Mouse (Mus musculus) G1E (cell line): ENCODE results near the gene Itga10. TPM values are rescaled to one million over a fixed set of nuclear protein-coding genes. Genes with fewer than 3 reads are reported as not detected.

Experiments used
- ATAC-seq: 2 replicates; pipeline ENCODE4 v1.8.0; 2016; ENCODE audit warnings: mild to moderate bottlenecking; ENCODE audit not compliant: insufficient number of reproducible peaks, poor library complexity, low FRiP score, severe bottlenecking; ENCODE audit errors: extremely low read depth
- DNase-seq: peaks from one replicate; pipeline ENCODE4 v3.0.0; 2012; ENCODE audit warnings: low spot score
- H3K27me3 ChIP-seq: 2 replicates; pipeline ENCODE4 v1.6.1; 2012; ENCODE audit warnings: mild to moderate bottlenecking, low read length, inconsistent platforms; ENCODE audit not compliant: insufficient read depth
- H3K36me3 ChIP-seq: replicated peaks from 2 replicates; pipeline ENCODE3; 2012; ENCODE audit warnings: mild to moderate bottlenecking, inconsistent platforms
- H3K4me1 ChIP-seq: 2 replicates; pipeline ENCODE4 v1.6.1; 2012; ENCODE audit warnings: low read depth, low read length, inconsistent platforms, mixed read lengths; ENCODE audit not compliant: insufficient read depth
- H3K4me3 ChIP-seq: 2 replicates; pipeline ENCODE4 v1.5.1; 2012; ENCODE audit warnings: low read depth, mild to moderate bottlenecking, inconsistent platforms, low read length, moderate library complexity, mixed read lengths
- H3K9me3 ChIP-seq: replicated peaks from 2 replicates; pipeline ENCODE4 v1.6.1; 2012; ENCODE audit warnings: inconsistent platforms
- CTCF ChIP-seq: IDR thresholded peaks from 2 replicates; pipeline ENCODE4 v1.5.1; 2012; ENCODE audit warnings: low read depth, low read length, inconsistent platforms, mixed read lengths
- GATA1 ChIP-seq: IDR thresholded peaks from 2 replicates; pipeline ENCODE4 v1.6.1; 2012; ENCODE audit warnings: borderline replicate concordance, low read length, inconsistent platforms, mixed read lengths
- GATA2 ChIP-seq: IDR thresholded peaks from 2 replicates; pipeline ENCODE4 v1.6.1; 2012; ENCODE audit warnings: low read depth, low read length, inconsistent platforms, borderline replicate concordance
- POLR2AphosphoS5 ChIP-seq: IDR thresholded peaks from 2 replicates; pipeline ENCODE4 v1.6.1; 2012; ENCODE audit warnings: low read depth, low read length, inconsistent platforms; ENCODE audit not compliant: insufficient replicate concordance
- TAL1 ChIP-seq: conservative IDR thresholded peaks from 2 replicates; pipeline ENCODE4 v1.6.1; 2012; ENCODE audit warnings: low read depth, low read length, inconsistent platforms, mixed read lengths
- polyA plus RNA-seq: library from polyadenylated mRNA; stranded (reverse); fragments of >175 nt; gene quantifications from 2 replicates; pipeline ENCODE4 v1.2.3, GENCODE M21; 2012
- total RNA-seq, 2 experiments: library from RNA; stranded (forward) in 1 of 2; stranded (reverse) in 1 of 2; fragments of 200-1000 nt in 1 of 2; fragments of >200 nt in 1 of 2; fragmentation: Nextera tagmentation in 1 of 2; gene quantifications; 2 replicates each; pipeline ENCODE4 v1.2.3; 2014 to 2017

Gene Itga10
- total and polyA plus RNA-seq, 3 experiments: 0.20 to 8.3 (median 0.33) TPM

- Histone ChIP-seq H3K4me1 (peaks cover 18% of the 10 kb centered on the region), H3K36me3 (no peaks in the 10 kb centered on the region), H3K9me3 (no peaks in the 10 kb centered on the region), H3K4me3 (no peak overlapping the region), H3K27me3 (peaks cover 38% of the 10 kb centered on the region)
- ATAC-seq (no peak), DNase-seq (no peak)
- no peak for TF ChIP-seq TAL1
- no peak for TF ChIP-seq GATA1
- no peak for TF ChIP-seq GATA2
- TF ChIP-seq POLR2AphosphoS5: no peak
- no peak for TF ChIP-seq CTCF
Measured at GRCm38 (mm10) chr3:96675690-96676089, 30.3 kb downstream of the Itga10 start.

GRCm38 (mm10) chr3:96678456-96678855 lies 33.1 kb downstream of the Itga10 start:
- H3K4me3 ChIP-seq: no peak overlapping the region
- ATAC-seq: no peak
- H3K4me1 ChIP-seq: peaks cover 18% of the 10 kb centered on the region
- peaks cover 32% of the 10 kb centered on the region for H3K27me3 ChIP-seq
- no peaks in the 10 kb centered on the region for H3K36me3 ChIP-seq
- TF ChIP-seq CTCF (no peak), GATA1 (no peak), GATA2 (no peak), TAL1 (no peak), POLR2AphosphoS5 (no peak)
- H3K9me3 ChIP-seq: no peaks in the 10 kb centered on the region
- no peak for DNase-seq

- TF ChIP-seq CTCF (no peak), TAL1 (no peak), POLR2AphosphoS5 (no peak), GATA2 (no peak), GATA1 (no peak)
- Histone ChIP-seq H3K9me3 (no peaks in the 10 kb centered on the region), H3K4me3 (no peak overlapping the region), H3K4me1 (peaks cover 18% of the 10 kb centered on the region), H3K27me3 (peaks cover 33% of the 10 kb centered on the region), H3K36me3 (no peaks in the 10 kb centered on the region)
- no peak for DNase-seq
- ATAC-seq: peak; percentile 57
Measured at GRCm38 (mm10) chr3:96679159-96679674, 33.8 kb downstream of the Itga10 start.

GRCm38 (mm10) chr3:96680269-96680956 lies 35.0 kb downstream of the Itga10 start:
- Histone ChIP-seq H3K36me3 (no peaks in the 10 kb centered on the region), H3K4me1 (peaks cover 14% of the 10 kb centered on the region), H3K4me3 (no peak overlapping the region), H3K9me3 (no peaks in the 10 kb centered on the region), H3K27me3 (peaks cover 39% of the 10 kb centered on the region)
- TF ChIP-seq CTCF: no peak
- no peak for TF ChIP-seq TAL1
- no peak for TF ChIP-seq POLR2AphosphoS5
- TF ChIP-seq GATA1: no peak
- TF ChIP-seq GATA2: no peak
- no peak for ATAC-seq
- DNase-seq: no peak

- no peak for DNase-seq
- H3K27me3 ChIP-seq: peaks cover 33% of the 10 kb centered on the region
- ATAC-seq: no peak
- H3K4me3 ChIP-seq: no peak overlapping the region
- peaks cover 10% of the 10 kb centered on the region; the same call in 1 of the 2 replicates for H3K4me1 ChIP-seq
- TF ChIP-seq GATA1 (no peak), TAL1 (no peak), CTCF (no peak), GATA2 (no peak), POLR2AphosphoS5 (no peak)
- no peaks in the 10 kb centered on the region for H3K9me3 ChIP-seq
- H3K36me3 ChIP-seq: no peaks in the 10 kb centered on the region
Measured at GRCm38 (mm10) chr3:96683496-96683895, 38.1 kb downstream of the Itga10 start.

- DNase-seq (no peak), ATAC-seq (no peak)
- H3K36me3 ChIP-seq: no peaks in the 10 kb centered on the region
- H3K4me1 ChIP-seq: peaks cover 8% of the 10 kb centered on the region; the same call in 1 of the 2 replicates
- H3K9me3 ChIP-seq: no peaks in the 10 kb centered on the region
- no peak overlapping the region for H3K4me3 ChIP-seq
- H3K27me3 ChIP-seq: peaks cover 32% of the 10 kb centered on the region
- no peak for TF ChIP-seq CTCF
- no peak for TF ChIP-seq GATA2
- TF ChIP-seq GATA1: no peak
- TF ChIP-seq TAL1: no peak
- no peak for TF ChIP-seq POLR2AphosphoS5
Measured at GRCm38 (mm10) chr3:96684151-96684821, 38.9 kb downstream of the Itga10 start.
